Mouse (Mus musculus): ENCODE measurements at regions not wholly inside any gene's neighbourhood (a gene's known extent, or its start where the extent isn't known, plus 50 kb on each side); places are given as distances from the start of the nearest gene placed in this dataset.

DNA sequence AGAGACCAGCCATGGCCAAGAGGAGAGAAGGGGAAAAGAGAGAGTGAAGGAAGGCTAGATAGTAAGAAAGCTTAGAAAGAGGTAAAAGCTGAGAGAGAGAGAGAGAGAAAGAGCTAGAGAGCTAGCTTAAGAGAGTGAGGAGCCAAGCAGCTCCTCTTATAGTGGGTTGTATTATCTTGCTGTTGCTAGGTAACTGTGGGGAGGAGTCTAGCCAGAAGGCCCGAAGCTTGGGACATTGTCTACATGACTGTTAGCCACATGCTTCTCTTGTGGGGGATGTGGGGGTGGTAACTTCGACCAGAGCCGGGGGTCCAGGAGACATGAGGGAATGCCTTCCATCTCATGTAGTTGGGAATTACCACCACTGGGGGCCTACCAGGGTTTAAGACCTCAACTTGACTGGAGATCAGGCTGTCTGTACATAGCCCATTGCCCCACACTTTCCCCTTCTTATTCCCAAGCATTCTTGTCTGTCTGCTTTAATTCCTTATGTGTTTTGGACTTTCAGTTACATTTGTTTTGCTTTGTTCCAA is 353.3 kb upstream of the 4930578C19Rik start:
- TF ChIP-seq CTCF (IDR thresholded peaks at IDR 0.05; ENCODE audit: insufficient read depth, low read length), result no peak
- TF ChIP-seq POLR2A (IDR thresholded peaks at IDR 0.05; ENCODE audit: borderline replicate concordance, extremely low read depth, low read depth, low read length), result no peak
- DNase-seq, result no peak
- no peaks in the 10 kb centered on the region for H3K4me1 ChIP-seq (ENCODE audit: control insufficient read depth, insufficient read depth, low read length)
- WGBS, result 58% methylated on average over 3 of the region's 3 CpGs
- no peak overlapping the region for H3K4me3 ChIP-seq (replicated peaks; ENCODE audit: extremely low read depth, low read depth, low read length)
